Mouse (Mus musculus): ENCODE measurements around the gene Elane.

The Elane gene

DNA sequence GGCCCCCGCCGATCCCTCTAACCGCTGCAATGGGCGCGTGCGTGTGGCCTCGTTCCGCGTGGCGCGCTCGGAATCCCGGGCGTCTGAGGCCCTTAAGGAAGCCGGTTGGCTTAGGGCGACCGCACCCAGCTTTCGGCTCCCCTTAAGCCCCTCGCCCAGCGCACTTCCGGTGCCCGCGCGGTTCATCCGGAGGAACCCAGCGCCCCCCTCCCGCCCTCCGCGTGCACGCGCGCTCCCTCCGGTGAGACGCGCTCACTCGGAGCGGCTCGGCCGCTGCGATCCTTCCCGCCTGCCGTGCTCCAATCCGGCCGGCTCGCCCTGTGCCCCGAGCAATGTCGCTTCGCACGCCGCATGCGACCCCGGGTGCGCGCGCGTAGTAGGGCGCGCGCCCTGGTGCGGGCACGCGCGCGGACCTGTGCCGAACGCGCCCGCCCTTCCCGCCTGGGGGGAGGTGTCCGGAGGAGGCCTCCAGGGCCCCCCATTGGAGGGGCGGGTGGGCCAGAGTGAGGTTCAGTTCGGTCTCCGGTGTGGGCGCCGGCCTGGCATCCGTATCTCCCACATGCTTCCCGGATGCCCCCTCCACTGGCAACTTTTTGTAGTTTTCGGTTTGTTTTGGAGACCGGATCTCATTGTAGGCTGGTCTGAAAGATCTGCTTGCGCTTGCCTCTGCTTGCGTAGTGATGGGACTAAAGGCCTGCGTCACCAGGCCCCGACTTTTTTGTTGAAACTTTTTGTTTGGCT lies 31.1 kb upstream of the Elane start:
- peak; percentile 74 for DNase-seq (ENCODE audit: low read depth, low spot score)
- Histone ChIP-seq H3K27me3 (ENCODE audit: control insufficient read depth, insufficient read depth, low read length, poor library complexity, severe bottlenecking) (no peaks in the 10 kb centered on the region), H3K36me3 (ENCODE audit: control insufficient read depth, insufficient read depth, low read length, poor library complexity, severe bottlenecking) (peaks cover 9% of the 10 kb centered on the region)

DNA sequence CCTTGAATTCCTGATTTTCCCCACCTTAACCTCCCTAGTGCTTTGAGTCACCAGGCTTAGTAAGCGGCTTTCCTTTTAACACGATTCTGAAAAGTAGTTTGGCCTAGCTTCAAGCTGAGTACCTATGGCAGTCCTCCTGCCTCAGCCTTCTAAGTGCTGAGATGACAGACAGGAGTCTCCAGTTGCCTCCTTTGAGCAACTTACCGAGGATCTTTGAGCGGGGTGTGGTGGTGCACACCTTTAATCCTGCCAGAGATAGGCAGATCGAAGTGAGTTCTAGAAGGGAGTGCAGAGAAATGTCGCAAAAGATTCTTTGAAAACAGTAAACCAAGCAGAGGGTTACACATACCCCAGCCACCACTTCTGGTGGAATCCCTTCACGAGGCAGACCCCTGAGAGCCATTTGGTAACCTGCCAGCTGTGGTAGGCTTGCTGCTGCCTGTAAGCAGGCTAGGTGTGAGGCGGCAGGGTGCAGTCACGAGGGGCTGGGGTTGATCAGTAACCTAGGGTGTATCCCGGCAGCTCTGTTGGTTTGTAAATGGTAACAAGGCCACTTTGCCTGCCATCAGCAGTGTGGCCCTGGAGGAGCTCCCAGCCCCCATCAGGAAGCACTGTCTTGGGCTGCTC lies 30.4 kb upstream of the Elane start:
- no peak for DNase-seq (ENCODE audit: low read depth, low spot score)
- H3K27me3 ChIP-seq (ENCODE audit: control insufficient read depth, insufficient read depth, low read length, poor library complexity, severe bottlenecking) = no peaks in the 10 kb centered on the region

DNA sequence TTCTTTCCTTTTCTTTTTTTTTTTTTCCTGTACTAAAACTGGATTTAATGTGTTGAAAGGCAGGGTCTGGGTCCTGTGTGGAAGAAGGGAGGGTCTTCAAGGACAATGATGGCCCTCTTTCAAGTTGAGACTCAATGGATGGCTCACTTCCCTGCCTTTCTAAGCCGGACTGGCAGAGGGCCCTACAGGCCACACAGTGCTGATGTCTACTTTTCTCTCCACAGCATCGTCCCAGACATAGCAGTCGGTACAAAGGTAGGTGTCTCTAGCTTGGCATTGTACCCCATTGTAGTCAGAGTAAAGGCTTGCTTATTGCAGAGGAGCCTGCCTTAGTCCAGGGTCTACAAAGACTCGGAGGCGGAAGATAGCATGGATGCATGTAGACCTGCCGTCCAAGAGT lies 29.8 kb upstream of the Elane start:
- no peak for DNase-seq (ENCODE audit: low read depth, low spot score)
- Histone ChIP-seq H3K36me3 (ENCODE audit: control insufficient read depth, insufficient read depth, low read length, poor library complexity, severe bottlenecking) (peaks cover 19% of the 10 kb centered on the region), H3K27me3 (ENCODE audit: control insufficient read depth, insufficient read depth, low read length, poor library complexity, severe bottlenecking) (no peaks in the 10 kb centered on the region)

More for the DNA sequence above, 30.4 kb upstream of the Elane start:
- H3K36me3 ChIP-seq (ENCODE audit: control insufficient read depth, insufficient read depth, low read length, poor library complexity, severe bottlenecking) = peaks cover 15% of the 10 kb centered on the region

DNA sequence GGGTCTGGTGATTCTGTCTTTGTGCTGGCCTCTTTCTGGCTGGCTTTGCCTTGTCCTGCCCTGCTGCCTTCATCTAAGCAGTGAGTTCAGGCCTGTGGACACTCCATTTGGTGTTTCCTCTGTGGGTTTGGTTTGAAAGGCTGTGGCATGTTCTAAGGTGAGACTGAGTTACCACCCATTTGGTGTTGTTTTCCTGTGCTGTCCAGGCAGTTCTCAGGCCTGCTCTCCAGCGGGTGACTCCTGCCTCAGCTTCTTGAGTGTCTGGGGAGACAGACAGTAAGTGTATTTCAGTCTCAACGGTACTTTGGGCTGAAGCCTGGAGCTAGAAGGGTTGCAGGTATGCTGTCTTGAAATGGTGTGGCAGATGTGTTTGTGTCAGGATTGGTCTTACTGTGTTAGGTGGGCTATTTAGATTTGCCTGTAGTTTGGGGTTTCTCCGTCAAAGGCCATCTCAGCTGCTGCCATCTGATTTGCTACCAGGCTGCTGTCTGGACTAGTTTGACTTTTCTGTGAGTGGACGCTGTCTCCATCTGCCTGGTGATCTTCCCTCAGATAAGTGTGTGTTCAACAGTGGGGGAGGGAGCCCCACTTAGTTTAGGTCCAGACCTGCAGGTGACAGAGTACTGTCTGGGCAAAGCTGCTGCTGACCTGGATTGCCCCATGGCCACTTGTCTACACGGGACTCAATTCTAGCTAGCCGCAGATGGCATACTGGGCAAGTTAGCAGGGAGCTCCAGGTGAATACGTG lies 29.2 kb upstream of the Elane start:
- H3K27me3 ChIP-seq (ENCODE audit: control insufficient read depth, insufficient read depth, low read length, poor library complexity, severe bottlenecking) = no peaks in the 10 kb centered on the region
- no peak for DNase-seq (ENCODE audit: low read depth, low spot score)
- peaks cover 21% of the 10 kb centered on the region for H3K36me3 ChIP-seq (ENCODE audit: control insufficient read depth, insufficient read depth, low read length, poor library complexity, severe bottlenecking)

DNA sequence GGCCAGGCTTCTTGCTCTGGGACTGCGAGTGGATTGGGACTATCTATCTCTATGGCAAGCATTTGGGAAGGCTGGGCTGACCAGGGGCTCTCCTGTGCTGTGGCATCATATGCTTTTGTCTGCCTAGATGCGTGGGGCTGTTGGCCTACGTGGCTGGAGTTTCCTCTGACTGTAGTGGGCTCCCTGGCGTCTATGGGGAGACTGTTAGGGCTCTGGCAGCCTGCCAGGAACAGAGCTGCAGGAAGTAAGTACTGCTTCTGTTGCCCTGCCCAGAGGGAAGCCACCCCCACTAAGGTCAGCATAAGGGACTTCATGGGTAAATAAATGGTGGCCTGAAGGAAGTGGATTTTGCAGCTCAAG lies 28.6 kb upstream of the Elane start:
- peak; percentile 79 for DNase-seq (ENCODE audit: low read depth, low spot score)
- Histone ChIP-seq H3K27me3 (ENCODE audit: control insufficient read depth, insufficient read depth, low read length, poor library complexity, severe bottlenecking) (no peaks in the 10 kb centered on the region), H3K36me3 (ENCODE audit: control insufficient read depth, insufficient read depth, low read length, poor library complexity, severe bottlenecking) (peaks cover 25% of the 10 kb centered on the region)

DNA sequence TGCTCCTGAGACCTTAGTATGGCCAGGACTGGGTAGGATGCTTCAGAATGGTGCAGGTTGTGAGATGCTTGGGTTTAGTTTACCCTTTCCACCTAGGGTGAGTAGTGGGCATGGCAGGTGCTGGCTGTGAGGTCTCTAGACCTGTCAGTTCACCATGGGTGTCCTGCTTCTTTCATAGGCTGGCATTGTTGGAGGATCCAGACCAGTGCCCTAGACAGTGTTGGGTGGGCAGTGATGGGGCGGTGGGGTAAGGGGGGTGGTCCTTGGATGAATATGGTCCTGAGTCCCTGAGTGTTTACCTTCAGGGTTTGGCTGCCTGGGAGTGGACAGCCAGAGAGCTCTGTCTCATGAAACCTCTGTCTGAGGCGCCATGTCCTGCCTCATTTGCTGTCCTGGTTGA lies 28.2 kb upstream of the Elane start:
- Histone ChIP-seq H3K36me3 (ENCODE audit: control insufficient read depth, insufficient read depth, low read length, poor library complexity, severe bottlenecking) (peaks cover 25% of the 10 kb centered on the region), H3K27me3 (ENCODE audit: control insufficient read depth, insufficient read depth, low read length, poor library complexity, severe bottlenecking) (no peaks in the 10 kb centered on the region)
- DNase-seq (ENCODE audit: low read depth, low spot score) = no peak

DNA sequence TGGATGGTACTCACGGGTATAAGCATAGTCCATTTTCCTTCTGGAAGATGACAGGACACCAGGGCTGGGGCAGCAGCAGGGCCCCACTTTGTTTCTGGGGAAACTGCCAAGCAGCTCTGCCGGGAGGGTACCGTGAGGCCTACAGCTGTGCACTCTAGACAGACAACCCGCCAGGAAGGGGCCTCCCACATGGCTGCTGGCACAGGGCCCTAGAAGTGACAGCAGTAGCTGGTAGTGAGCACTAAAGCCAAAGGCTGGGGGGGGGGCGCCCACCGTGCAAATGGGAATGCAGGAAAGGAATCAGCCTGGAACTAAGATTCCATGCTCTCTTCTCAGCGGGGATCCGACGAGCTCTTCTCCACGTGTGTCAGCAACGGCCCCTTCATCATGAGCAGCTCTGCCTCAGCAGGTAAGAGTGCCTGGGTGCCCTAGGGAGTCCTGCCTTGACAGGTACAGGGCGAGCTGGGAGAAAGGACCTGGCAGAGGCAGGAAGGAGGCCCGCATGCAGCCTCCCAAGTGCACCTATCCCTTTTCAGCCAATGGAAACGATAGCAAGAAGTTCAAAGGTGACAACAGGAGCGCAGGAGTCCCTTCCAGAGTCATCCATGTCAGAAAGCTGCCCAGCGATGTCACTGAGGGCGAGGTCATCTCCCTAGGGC lies 27.5 kb upstream of the Elane start:
- Histone ChIP-seq H3K36me3 (ENCODE audit: control insufficient read depth, insufficient read depth, low read length, poor library complexity, severe bottlenecking) (peaks cover 25% of the 10 kb centered on the region), H3K27me3 (ENCODE audit: control insufficient read depth, insufficient read depth, low read length, poor library complexity, severe bottlenecking) (no peaks in the 10 kb centered on the region)
- no peak for DNase-seq (ENCODE audit: low read depth, low spot score)

DNA sequence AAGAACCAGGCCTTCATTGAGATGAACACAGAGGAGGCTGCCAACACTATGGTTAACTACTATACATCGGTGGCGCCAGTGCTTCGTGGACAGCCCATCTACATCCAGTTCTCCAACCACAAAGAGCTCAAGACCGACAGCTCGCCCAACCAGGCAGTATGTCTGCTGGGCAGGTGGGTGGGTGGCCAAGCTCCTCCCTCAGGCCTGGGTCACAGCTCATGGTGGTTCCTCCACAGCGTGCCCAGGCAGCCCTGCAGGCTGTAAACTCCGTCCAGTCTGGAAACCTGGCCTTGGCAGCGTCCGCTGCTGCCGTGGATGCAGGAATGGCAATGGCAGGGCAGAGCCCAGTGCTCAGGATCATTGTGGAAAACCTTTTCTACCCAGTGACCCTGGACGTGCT lies 26.9 kb upstream of the Elane start:
- no peak for DNase-seq (ENCODE audit: low read depth, low spot score)
- Histone ChIP-seq H3K27me3 (ENCODE audit: control insufficient read depth, insufficient read depth, low read length, poor library complexity, severe bottlenecking) (no peaks in the 10 kb centered on the region), H3K36me3 (ENCODE audit: control insufficient read depth, insufficient read depth, low read length, poor library complexity, severe bottlenecking) (peaks cover 25% of the 10 kb centered on the region)

DNA sequence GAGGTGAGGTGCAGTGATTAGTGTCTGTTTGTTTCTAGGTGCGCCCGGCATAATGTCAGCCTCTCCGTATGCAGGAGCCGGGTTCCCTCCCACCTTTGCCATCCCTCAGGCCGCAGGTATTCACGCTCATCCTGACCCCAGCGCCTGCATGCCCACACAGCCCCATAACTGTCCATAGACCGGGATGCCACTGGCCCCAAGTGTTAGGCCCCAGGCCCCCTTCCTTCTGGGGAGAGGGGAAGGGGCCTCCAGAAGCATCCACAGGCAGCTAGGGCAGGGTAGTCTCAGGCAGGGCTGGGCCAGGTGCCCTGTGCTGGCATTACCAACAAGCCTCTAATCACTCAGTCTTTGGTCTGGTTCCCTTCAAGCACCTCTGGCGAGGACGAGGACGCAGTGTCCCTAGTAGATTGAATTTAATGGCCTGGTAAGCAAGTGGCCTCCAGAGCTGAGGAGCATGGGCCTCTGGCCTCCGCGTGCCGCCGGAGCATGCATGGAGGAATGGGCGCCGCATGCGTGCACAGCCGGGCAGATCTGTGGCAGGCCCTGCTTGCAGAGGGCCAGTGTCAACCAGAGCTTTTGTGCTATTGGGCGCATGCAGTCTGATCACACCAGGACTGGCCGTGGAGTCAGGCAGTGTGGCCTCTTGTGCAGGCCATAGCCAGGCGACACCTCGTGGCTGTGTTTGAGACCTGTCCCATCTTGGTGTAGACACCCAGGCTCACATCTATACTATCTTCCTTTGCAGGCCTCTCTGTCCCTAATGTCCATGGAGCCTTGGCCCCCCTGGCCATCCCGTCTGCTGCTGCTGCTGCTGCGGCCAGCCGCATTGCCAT lies 25.8 kb upstream of the Elane start:
- DNase-seq (ENCODE audit: low read depth, low spot score) = no peak
- no peaks in the 10 kb centered on the region for H3K27me3 ChIP-seq (ENCODE audit: control insufficient read depth, insufficient read depth, low read length, poor library complexity, severe bottlenecking)
- peaks cover 25% of the 10 kb centered on the region for H3K36me3 ChIP-seq (ENCODE audit: control insufficient read depth, insufficient read depth, low read length, poor library complexity, severe bottlenecking)

DNA sequence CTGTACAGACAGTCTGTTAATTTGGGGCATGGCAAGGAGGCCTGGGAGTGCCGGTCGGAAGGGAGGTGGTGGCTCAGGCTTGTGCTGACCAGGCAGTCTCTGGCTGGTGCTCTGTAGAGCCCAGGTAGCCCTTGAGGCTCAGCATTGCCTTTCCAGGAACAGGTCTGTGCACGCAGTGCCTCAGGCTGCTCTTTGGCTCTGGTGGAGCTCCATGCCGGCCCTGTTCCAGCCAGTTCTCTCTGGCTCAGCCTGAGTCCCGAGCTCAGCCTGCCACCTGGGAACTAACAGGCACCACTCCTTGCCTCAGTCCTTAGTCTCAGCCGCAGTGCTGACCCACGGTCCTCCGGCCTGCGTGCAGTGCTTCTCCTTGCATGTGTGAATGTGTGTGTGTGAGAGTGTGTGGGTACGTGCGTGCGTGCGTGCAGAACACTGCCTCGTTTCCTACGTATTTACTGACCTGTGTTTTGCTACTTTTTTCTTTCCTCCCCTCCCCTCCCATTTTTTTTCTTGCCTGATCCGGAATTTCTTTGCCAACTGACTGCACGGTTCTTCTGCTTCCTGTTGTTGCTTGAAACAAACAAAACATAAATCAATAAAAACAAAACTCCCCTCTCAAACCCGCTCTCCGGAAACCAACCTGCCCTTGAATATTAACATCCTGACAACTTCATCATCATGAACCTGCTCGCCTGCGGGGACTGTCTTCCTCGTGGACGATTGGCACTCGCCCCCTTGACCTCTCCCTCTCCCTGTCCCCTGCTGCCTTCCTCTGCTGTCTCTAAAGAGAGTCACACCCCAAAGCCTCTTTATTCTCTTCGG lies 24.6 kb upstream of the Elane start:
- Histone ChIP-seq H3K27me3 (ENCODE audit: control insufficient read depth, insufficient read depth, low read length, poor library complexity, severe bottlenecking) (no peaks in the 10 kb centered on the region), H3K36me3 (ENCODE audit: control insufficient read depth, insufficient read depth, low read length, poor library complexity, severe bottlenecking) (peaks cover 25% of the 10 kb centered on the region)
- no peak for DNase-seq (ENCODE audit: low read depth, low spot score)

DNA sequence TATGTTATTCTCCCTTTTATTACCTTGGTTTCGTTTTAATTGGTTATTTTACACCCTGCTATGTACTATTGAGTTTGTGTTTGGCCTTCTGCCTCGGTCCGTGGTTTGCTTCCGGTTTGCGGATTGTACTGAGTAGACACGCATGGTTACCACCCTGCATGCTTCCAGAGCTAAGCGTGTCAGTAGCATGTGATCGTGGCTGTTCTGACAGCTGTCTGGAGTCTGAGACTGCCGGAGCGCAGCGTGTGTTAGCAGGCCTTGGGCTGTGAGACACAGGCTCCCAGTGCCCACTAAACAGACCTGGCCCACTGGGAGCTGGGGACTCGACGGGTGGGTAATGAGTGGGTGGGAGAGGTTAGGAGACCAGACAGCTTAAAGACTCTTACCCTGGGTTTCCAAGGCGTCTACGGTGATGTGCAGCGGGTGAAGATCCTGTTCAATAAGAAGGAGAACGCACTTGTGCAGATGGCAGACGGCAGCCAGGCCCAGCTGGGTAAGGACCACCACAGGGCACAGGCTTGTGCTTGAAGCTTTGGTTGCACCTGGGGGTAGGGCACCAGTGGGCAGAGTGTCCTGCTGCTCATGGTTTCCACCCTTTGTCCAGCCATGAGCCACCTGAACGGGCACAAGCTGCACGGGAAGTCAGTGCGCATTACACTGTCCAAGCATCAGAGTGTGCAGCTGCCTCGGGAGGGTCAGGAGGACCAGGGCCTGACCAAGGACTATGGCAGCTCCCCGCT lies 23.8 kb upstream of the Elane start:
- no peak for DNase-seq (ENCODE audit: low read depth, low spot score)
- no peaks in the 10 kb centered on the region for H3K27me3 ChIP-seq (ENCODE audit: control insufficient read depth, insufficient read depth, low read length, poor library complexity, severe bottlenecking)

DNA sequence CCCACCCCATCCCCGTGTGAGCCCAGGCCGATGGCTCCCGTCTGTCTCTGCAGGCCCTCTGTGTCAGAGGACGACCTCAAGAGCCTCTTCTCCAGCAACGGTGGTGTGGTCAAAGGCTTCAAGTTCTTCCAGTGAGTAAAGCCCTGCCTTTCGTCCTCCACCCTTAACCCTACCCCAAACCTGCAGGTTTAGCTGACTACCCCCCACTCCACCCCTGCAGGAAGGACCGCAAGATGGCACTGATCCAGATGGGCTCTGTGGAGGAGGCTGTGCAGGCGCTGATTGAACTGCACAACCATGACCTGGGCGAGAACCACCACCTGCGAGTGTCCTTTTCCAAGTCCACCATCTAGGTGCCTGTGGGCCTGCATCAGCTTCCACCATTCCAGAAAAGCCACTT lies 23.1 kb upstream of the Elane start:
- DNase-seq (ENCODE audit: low read depth, low spot score) = no peak
- Histone ChIP-seq H3K27me3 (ENCODE audit: control insufficient read depth, insufficient read depth, low read length, poor library complexity, severe bottlenecking) (no peaks in the 10 kb centered on the region), H3K36me3 (ENCODE audit: control insufficient read depth, insufficient read depth, low read length, poor library complexity, severe bottlenecking) (peaks cover 25% of the 10 kb centered on the region)

More for the DNA sequence above, 23.8 kb upstream of the Elane start:
- H3K36me3 ChIP-seq (ENCODE audit: control insufficient read depth, insufficient read depth, low read length, poor library complexity, severe bottlenecking) = peaks cover 25% of the 10 kb centered on the region

All from splenic B cell, adult 2 months (primary cell).